Mouse (Mus musculus) lung, adult 18-20 months (tissue): ENCODE data around the gene Pitx1.

Experiments
- DNase-seq, 2 experiments: peaks; one replicate each; pipeline ENCODE4 v3.0.0; 2022; ENCODE audit warnings: mixed read lengths in 2 of 2

Pitx1 gene

GRCm38 (mm10) chr13:55830833-55831721, 4.9 kb downstream of the Pitx1 start:
- DNase-seq = no peak

- no peak for DNase-seq
These were observed 5.7 kb downstream of the Pitx1 start for GRCm38 (mm10) chr13:55830081-55830832.

- DNase-seq = no peak
These were observed 6.9 kb downstream of the Pitx1 start for GRCm38 (mm10) chr13:55829018-55829655.

GRCm38 (mm10) chr13:55828141-55829017, 7.6 kb downstream of the Pitx1 start:
- no peak for DNase-seq

- no peak for DNase-seq
These were observed 8.3 kb downstream of the Pitx1 start for GRCm38 (mm10) chr13:55827679-55828140.

GRCm38 (mm10) chr13:55826796-55827678, 9.0 kb downstream of the Pitx1 start:
- no peak for DNase-seq

- no peak for DNase-seq
These were observed 9.9 kb downstream of the Pitx1 start for GRCm38 (mm10) chr13:55826008-55826671.

GRCm38 (mm10) chr13:55825245-55825681, 10.7 kb downstream of the Pitx1 start:
- DNase-seq = no peak

- DNase-seq = no peak
These were observed 11.6 kb downstream of the Pitx1 start for GRCm38 (mm10) chr13:55824151-55824945.

GRCm38 (mm10) chr13:55822499-55822898, 13.5 kb downstream of the Pitx1 start:
- no peak for DNase-seq

GRCm38 (mm10) chr13:55814834-55815233, 21.2 kb downstream of the Pitx1 start:
- DNase-seq = no peak

GRCm38 (mm10) chr13:55813490-55814016, 22.4 kb downstream of the Pitx1 start:
- no peak for DNase-seq

- peak; percentile 49 to 63 for DNase-seq
These were observed 25.0 kb downstream of the Pitx1 start for GRCm38 (mm10) chr13:55810947-55811346.

- DNase-seq = no peak
These were observed 26.3 kb downstream of the Pitx1 start for GRCm38 (mm10) chr13:55809707-55810106.

- DNase-seq = no peak
These were observed 26.9 kb downstream of the Pitx1 start for GRCm38 (mm10) chr13:55809041-55809623.

GRCm38 (mm10) chr13:55803973-55804372, 32.0 kb downstream of the Pitx1 start:
- no peak for DNase-seq

GRCm38 (mm10) chr13:55801246-55801645, 34.7 kb downstream of the Pitx1 start:
- no peak for DNase-seq

GRCm38 (mm10) chr13:55786120-55786519, 49.9 kb downstream of the Pitx1 start:
- DNase-seq = peak; percentile 66 to 74

GRCm38 (mm10) chr13:55784268-55784667, 51.7 kb downstream of the Pitx1 start, which contains the start of gene Catsper3:
Gene Catsper3, plus strand, starts transcription at chr13:55784568.
- no peak for DNase-seq
